Mouse (Mus musculus) neural tube, embryonic 11.5 days (tissue): ENCODE results near the gene C4b. TPM values are rescaled to one million over a fixed set of nuclear protein-coding genes. Genes with fewer than 3 reads are reported as not detected.

Experiments
- ATAC-seq: fragments of 200-750 bp; cut with Nextera tagmentation; 2 replicates; pipeline ENCODE4 v1.8.0; 2017; ENCODE audit warnings: moderate number of reproducible peaks, mild to moderate bottlenecking, moderate TSS enrichment, moderate library complexity; ENCODE audit not compliant: insufficient read depth, low FRiP score, low TSS enrichment
- DNase-seq: peaks from one replicate; pipeline ENCODE4 v3.0.0-alpha.2; 2015; ENCODE audit warnings: low spot score
- H3K27ac ChIP-seq: fragments of 300-500 bp; sonication (generic); 2 replicates; pipeline ENCODE4 v1.5.1; 2014; ENCODE audit warnings: low read depth, mild to moderate bottlenecking, low read length
- H3K27me3 ChIP-seq: fragments of 300-500 bp; sonication (generic); 2 replicates; pipeline ENCODE4 v1.6.1; 2014; ENCODE audit warnings: mild to moderate bottlenecking, low read length, mixed read lengths; ENCODE audit not compliant: control insufficient read depth, insufficient read depth
- H3K36me3 ChIP-seq: fragments of 300-500 bp; sonication (generic); 2 replicates; pipeline ENCODE4 v1.6.1; 2014; ENCODE audit warnings: mild to moderate bottlenecking, low read length, moderate library complexity, mixed read lengths; ENCODE audit not compliant: control insufficient read depth, insufficient read depth
- H3K4me1 ChIP-seq: fragments of 300-500 bp; sonication (generic); 2 replicates; pipeline ENCODE4 v1.6.1; 2014; ENCODE audit warnings: low read length, mixed read lengths; ENCODE audit not compliant: control insufficient read depth, insufficient read depth
- H3K4me2 ChIP-seq: fragments of 300-500 bp; sonication (generic); 2 replicates; pipeline ENCODE4 v1.6.1; 2014; ENCODE audit warnings: low read depth, mild to moderate bottlenecking, moderate library complexity
- H3K4me3 ChIP-seq: fragments of 300-500 bp; sonication (generic); 2 replicates; pipeline ENCODE4 v1.5.1; 2014; ENCODE audit warnings: low read depth, low read length
- H3K9ac ChIP-seq: fragments of 300-500 bp; sonication (generic); 2 replicates; pipeline ENCODE4 v1.6.1; 2014; ENCODE audit warnings: mild to moderate bottlenecking, low read length
- H3K9me3 ChIP-seq: fragments of 300-500 bp; sonication (generic); 2 replicates; pipeline ENCODE4 v1.6.1; 2016; ENCODE audit warnings: low read length; ENCODE audit not compliant: control insufficient read depth
- WGBS: fragments of 180-500 bp; shearing (Covaris S2); extraction: QIAGEN DNeasy Blood & Tissue Kit; methylation state at CpG from one replicate; pipeline ENCODE4 v1.1.7; 2014; 5-methylcytosine and 5-hydroxymethylcytosine counted together
- polyA plus RNA-seq: library from polyadenylated mRNA; unstranded; fragments of >200 nt; fragmentation: Nextera tagmentation; extraction: Ambion mirVana; gene quantifications from 2 replicates; pipeline ENCODE4 v1.2.1, GENCODE M21; 2014

C4b gene
- polyA plus RNA-seq, 1 experiment from 2014 or later, result not detected

- no peaks in the 10 kb centered on the region for H3K27me3 ChIP-seq
- no peak for ATAC-seq
- H3K9me3 ChIP-seq, result no peaks in the 10 kb centered on the region
- H3K27ac ChIP-seq, result no peak overlapping the region
- no peaks in the 10 kb centered on the region for H3K36me3 ChIP-seq
- no peak for DNase-seq
- WGBS, result 59% methylated on average over 4 of the region's 4 CpGs
- no peak overlapping the region for H3K9ac ChIP-seq
- no peak overlapping the region for H3K4me3 ChIP-seq
- H3K4me2 ChIP-seq, result no peak overlapping the region
- no peaks in the 10 kb centered on the region for H3K4me1 ChIP-seq
These were observed 53.2 kb downstream of the C4b start for GRCm38 (mm10) chr17:34690458-34690857.

DNA sequence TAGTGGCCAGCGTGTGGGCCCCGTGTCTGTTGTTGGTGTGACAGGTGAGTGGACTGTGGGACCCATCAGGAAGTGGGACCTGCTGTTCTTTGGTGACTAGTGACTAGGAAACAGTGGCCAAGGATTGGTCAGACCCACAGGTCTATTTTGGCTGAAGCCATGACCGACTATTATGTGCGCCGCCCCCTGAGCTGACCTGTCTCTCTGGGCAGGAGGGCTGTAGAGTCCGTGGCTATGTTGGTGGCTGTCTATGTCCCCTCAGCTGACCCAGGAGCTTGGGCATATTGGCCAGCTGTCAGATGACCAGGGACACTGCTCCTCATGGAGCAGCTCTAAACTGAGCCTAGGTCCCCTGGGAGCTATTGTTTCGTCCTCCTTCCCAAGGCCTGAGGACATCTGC lies 54.8 kb downstream of the C4b start:
- ATAC-seq (no peak), DNase-seq (no peak)
- 89% methylated on average over 7 of the region's 7 CpGs for WGBS
- H3K4me3 ChIP-seq, result no peak overlapping the region
- H3K4me1 ChIP-seq, result no peaks in the 10 kb centered on the region
- H3K36me3 ChIP-seq, result no peaks in the 10 kb centered on the region
- H3K9me3 ChIP-seq, result no peaks in the 10 kb centered on the region
- no peak overlapping the region for H3K9ac ChIP-seq
- no peak overlapping the region for H3K27ac ChIP-seq
- H3K27me3 ChIP-seq, result no peaks in the 10 kb centered on the region
- no peak overlapping the region for H3K4me2 ChIP-seq

- no peak overlapping the region for H3K27ac ChIP-seq
- no peaks in the 10 kb centered on the region for H3K4me1 ChIP-seq
- ATAC-seq (no peak), DNase-seq (no peak)
- no peaks in the 10 kb centered on the region for H3K27me3 ChIP-seq
- no peaks in the 10 kb centered on the region for H3K36me3 ChIP-seq
- H3K4me3 ChIP-seq, result no peak overlapping the region
- WGBS, result 85% methylated on average over 28 of the region's 28 CpGs
- no peak overlapping the region for H3K9ac ChIP-seq
- no peaks in the 10 kb centered on the region for H3K9me3 ChIP-seq
- no peak overlapping the region for H3K4me2 ChIP-seq
These were observed 58.3 kb downstream of the C4b start for GRCm38 (mm10) chr17:34685120-34686110.

DNA sequence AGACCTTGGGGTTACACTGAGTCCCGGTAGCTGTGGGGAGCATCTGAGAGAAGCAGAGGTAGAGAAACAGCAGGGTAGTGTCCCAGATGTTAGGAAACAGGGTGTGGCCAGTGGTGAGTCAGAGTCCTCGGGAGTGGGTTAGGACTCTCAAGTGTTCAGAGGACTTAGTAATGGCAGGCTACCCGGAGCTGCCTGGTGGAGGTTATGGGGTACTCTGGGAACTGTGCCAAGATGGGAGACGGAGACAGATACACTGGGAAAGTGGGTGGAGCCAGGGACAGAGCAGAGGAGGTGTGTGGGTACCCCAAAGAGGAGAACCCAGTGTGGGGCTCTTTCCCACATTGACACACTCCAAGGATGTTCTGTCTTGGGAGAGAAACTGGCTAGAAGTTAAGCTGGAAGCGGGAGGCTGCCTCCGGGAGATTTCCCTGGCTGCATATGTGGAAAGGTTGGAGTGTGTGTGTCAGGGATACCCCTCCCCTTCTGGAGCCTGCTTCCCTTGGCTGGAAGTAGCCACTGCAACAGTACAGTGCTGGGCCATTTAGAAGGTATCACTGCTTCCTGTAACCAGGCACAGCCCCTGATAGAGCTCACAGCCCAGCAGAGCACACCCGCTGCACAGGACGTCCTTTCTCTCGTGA lies 59.3 kb downstream of the C4b start:
- Histone ChIP-seq H3K4me3 (no peak overlapping the region), H3K9ac (no peak overlapping the region), H3K4me2 (no peak overlapping the region), H3K27me3 (no peaks in the 10 kb centered on the region), H3K27ac (no peak overlapping the region), H3K36me3 (no peaks in the 10 kb centered on the region), H3K9me3 (no peaks in the 10 kb centered on the region), H3K4me1 (no peaks in the 10 kb centered on the region)
- ATAC-seq (no peak), DNase-seq (no peak)
- 82% methylated on average over 9 of the region's 9 CpGs for WGBS

DNA sequence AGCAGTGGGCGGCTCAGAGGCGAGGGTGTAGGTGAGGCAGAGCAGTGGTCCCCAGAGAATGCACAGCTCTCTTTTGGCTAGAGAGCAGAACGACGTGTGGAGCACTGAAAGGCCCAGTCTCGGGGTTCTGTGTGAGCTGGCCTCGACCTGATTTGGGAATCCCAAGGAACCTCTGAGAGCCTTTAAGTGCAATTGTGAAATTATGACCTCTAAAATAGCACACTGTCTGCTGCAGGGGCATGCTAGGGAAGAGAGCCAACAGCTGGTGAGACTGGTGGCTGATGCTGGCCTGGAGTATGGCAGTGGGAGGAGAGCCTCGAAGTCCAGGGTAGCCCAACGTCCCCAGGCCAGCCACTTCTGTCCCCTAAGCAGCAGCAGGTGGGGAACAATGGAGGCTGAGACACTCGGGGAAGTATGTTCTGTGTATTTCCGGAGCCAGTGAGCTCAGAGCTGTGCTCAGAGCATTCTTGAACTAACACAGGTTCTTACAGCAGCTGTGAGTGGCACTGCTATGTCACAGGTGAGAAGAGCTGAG lies 59.9 kb downstream of the C4b start:
- ATAC-seq, result no peak
- Histone ChIP-seq H3K9ac (no peak overlapping the region), H3K9me3 (no peaks in the 10 kb centered on the region), H3K27ac (no peak overlapping the region), H3K4me2 (no peak overlapping the region), H3K36me3 (no peaks in the 10 kb centered on the region), H3K4me1 (no peaks in the 10 kb centered on the region), H3K4me3 (no peak overlapping the region), H3K27me3 (no peaks in the 10 kb centered on the region)
- no peak for DNase-seq
- 73% methylated on average over 10 of the region's 10 CpGs for WGBS

DNA sequence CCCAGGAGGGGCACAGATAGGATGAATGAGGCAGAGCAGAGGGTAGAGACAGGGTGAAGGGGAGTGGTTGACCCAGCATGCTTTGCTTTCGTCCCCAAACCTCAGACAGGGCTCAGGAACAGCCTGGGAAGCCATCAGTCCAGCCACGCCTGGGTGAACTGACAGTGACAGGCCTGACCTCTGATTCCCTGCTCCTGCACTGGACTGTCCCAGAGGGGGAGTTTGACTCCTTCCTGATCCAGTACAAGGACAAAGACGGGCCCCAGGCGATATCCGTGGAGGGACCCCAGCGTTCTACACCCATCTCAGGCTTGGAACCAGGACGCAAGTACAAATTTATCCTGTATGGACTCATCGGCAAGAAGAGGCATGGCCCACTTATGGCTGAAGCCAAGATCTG lies 60.5 kb downstream of the C4b start:
- H3K36me3 ChIP-seq, result no peaks in the 10 kb centered on the region
- 77% methylated on average over 8 of the region's 8 CpGs for WGBS
- no peak for ATAC-seq

GRCm38 (mm10) chr17:34681881-34682536 lies 61.7 kb downstream of the C4b start:
- WGBS, result 80% methylated on average over 10 of the region's 11 CpGs
- Histone ChIP-seq H3K4me2 (no peak overlapping the region), H3K9me3 (no peaks in the 10 kb centered on the region), H3K36me3 (no peaks in the 10 kb centered on the region), H3K4me3 (no peak overlapping the region), H3K27ac (no peak overlapping the region), H3K9ac (peak overlapping the region; percentile 1; the same call in 1 of the 2 replicates), H3K4me1 (no peaks in the 10 kb centered on the region), H3K27me3 (no peaks in the 10 kb centered on the region)
- no peak for ATAC-seq
- DNase-seq, result no peak

More for the DNA sequence above, 60.5 kb downstream of the C4b start:
- Histone ChIP-seq H3K9me3 (no peaks in the 10 kb centered on the region), H3K27ac (no peak overlapping the region), H3K4me1 (no peaks in the 10 kb centered on the region), H3K9ac (no peak overlapping the region), H3K27me3 (no peaks in the 10 kb centered on the region), H3K4me2 (no peak overlapping the region), H3K4me3 (no peak overlapping the region)
- no peak for DNase-seq

- H3K36me3 ChIP-seq, result no peaks in the 10 kb centered on the region
- no peaks in the 10 kb centered on the region for H3K27me3 ChIP-seq
- no peak overlapping the region for H3K4me2 ChIP-seq
- no peaks in the 10 kb centered on the region for H3K4me1 ChIP-seq
- H3K4me3 ChIP-seq, result no peak overlapping the region
- WGBS, result 79% methylated on average over 17 of the region's 17 CpGs
- no peak overlapping the region for H3K27ac ChIP-seq
- ATAC-seq (no peak), DNase-seq (no peak)
- H3K9me3 ChIP-seq, result no peaks in the 10 kb centered on the region
- no peak overlapping the region for H3K9ac ChIP-seq
These were observed 62.5 kb downstream of the C4b start for GRCm38 (mm10) chr17:34681132-34681571.
